Mouse (Mus musculus) ovary, postnatal 36 days (tissue): ENCODE measurements around the gene Sohlh1.
A peak's percentile ranks its signal among the peaks of the same experiment; 100 is the strongest.
"Not testable (repeated sequence)": the region's sequence is repeated elsewhere in the genome, so short reads cannot be mapped to it uniquely, and the experiment has no call there.

Source experiments
- DNase-seq: peaks from one replicate; pipeline ENCODE4 v3.0.0; 2022; ENCODE audit warnings: low spot score, mixed read lengths

The Sohlh1 gene

GRCm38 (mm10) chr2:25842161-25842560 is 4.9 kb downstream of the Sohlh1 start:
- no peak for DNase-seq

- DNase-seq = peak; percentile 67
These were observed 10.8 kb downstream of the Sohlh1 start for GRCm38 (mm10) chr2:25836291-25836690.

GRCm38 (mm10) chr2:25830786-25831185 is 16.3 kb downstream of the Sohlh1 start:
- DNase-seq = no peak

GRCm38 (mm10) chr2:25828344-25828947 is 18.6 kb downstream of the Sohlh1 start:
- DNase-seq = no peak

- DNase-seq = no peak
These were observed 22.3 kb downstream of the Sohlh1 start for GRCm38 (mm10) chr2:25824751-25825150.

GRCm38 (mm10) chr2:25822806-25823205 is 24.2 kb downstream of the Sohlh1 start, which contains the start of gene Lcn9:
Gene Lcn9, plus strand, starts transcription at chr2:25823153.
- DNase-seq = no peak

GRCm38 (mm10) chr2:25815748-25816147 is 31.3 kb downstream of the Sohlh1 start, which contains the start of gene Glt6d1:
Gene Glt6d1, minus strand, starts transcription at chr2:25815848.
- not testable (repeated sequence) for DNase-seq

GRCm38 (mm10) chr2:25813364-25813763 is 33.7 kb downstream of the Sohlh1 start:
- no peak for DNase-seq

- no peak for DNase-seq
These were observed 35.3 kb downstream of the Sohlh1 start for GRCm38 (mm10) chr2:25811711-25812110.

- no peak for DNase-seq
These were observed 49.0 kb downstream of the Sohlh1 start for GRCm38 (mm10) chr2:25798065-25798464.

GRCm38 (mm10) chr2:25797635-25798034 is 49.4 kb downstream of the Sohlh1 start:
- no peak for DNase-seq
